Mouse (Mus musculus) brown adipose tissue, adult 24 weeks (tissue): ENCODE results near the gene Uvssa. TPM values are rescaled to one million over a fixed set of nuclear protein-coding genes. Genes with fewer than 3 reads are reported as not detected.
"Not testable (repeated sequence)": the region's sequence is repeated elsewhere in the genome, so short reads cannot be mapped to it uniquely, and the experiment has no call there.

Source experiments
- H3K27ac ChIP-seq: fragments of 200-500 bp; replicated peaks from 2 replicates; pipeline ENCODE4 v1.5.1; 2012; ENCODE audit warnings: low read depth, mild to moderate bottlenecking, low read length
- H3K4me1 ChIP-seq: fragments of 200-500 bp; 2 replicates; pipeline ENCODE4 v1.6.1; 2012; ENCODE audit warnings: low read length, mixed read lengths; ENCODE audit not compliant: control insufficient read depth, insufficient read depth, insufficient read length
- H3K4me3 ChIP-seq: fragments of 200-500 bp; 2 replicates; pipeline ENCODE4 v1.5.1; 2012; ENCODE audit warnings: low read depth, mild to moderate bottlenecking, low read length, moderate library complexity; ENCODE audit not compliant: insufficient read depth
- polyA plus RNA-seq: library from polyadenylated mRNA; stranded (reverse); fragments of >200 nt; gene quantifications from 2 replicates; pipeline ENCODE4 v1.2.4, GENCODE M21; 2012; ENCODE audit not compliant: missing spikeins, insufficient read depth, insufficient read length

Uvssa gene
- 3.6 and 3.9 TPM in 2 replicates for polyA plus RNA-seq

GRCm38 (mm10) chr5:33378302-33378854 is at the start of gene Uvssa:
TSS of gene Uvssa (plus strand) at chr5:33378549.
- Histone ChIP-seq H3K4me1 (peaks cover 4% of the 10 kb centered on the region), H3K4me3 (peak within 1 kb of the TSS; percentile 70), H3K27ac (peak within 1 kb of the TSS; percentile 83)

DNA sequence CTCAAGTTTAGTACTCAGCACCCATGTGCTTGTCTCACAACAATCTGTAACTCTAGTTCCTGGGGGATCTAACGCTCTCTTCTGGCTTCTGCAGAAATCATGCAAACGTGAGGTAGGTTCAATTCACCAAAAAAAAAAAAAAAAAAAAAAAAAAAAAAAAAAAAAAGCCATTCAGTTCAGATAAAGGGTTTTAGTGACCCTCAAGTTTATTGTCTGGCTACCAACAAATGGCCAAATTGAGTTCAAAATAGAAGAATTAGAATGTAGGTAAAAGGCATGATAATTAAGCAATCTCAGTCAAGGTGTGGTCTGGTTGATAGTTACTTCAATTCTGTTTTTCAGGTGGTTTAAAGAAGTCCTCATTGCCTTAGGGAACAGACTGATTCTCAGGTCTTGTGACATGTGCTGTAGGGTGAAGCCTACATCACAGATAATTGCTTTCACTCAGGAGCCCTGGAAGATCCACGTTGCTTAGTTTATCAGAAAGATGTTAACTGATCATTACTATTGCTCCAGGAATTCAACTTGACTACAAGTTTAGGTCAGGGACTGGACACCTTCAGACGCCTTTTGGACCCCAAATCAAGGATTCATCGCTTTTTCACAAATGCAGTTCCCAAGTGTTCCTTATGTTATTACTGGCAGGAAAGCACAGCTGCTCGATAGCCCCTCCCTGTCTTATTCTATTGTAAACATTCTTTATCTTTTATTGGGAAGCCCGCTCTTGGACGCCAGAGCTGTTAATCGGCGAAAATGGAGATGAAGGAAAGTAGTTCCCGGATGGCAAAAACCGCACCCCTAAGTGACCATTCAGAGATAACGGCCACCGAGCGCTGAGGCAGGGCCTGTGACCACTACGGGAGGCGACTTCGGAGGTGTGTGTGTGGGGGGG is 43.7 kb upstream of the Uvssa start:
- Histone ChIP-seq H3K27ac (peak overlapping the region; percentile 80), H3K4me3 (peak overlapping the region; percentile 94), H3K4me1 (peaks cover 4% of the 10 kb centered on the region; the same call in 1 of the 2 replicates)

- peak within 1 kb of the TSS; percentile 80 for H3K27ac ChIP-seq
- H3K4me1 ChIP-seq = peaks cover 6% of the 10 kb centered on the region; the same call in 1 of the 2 replicates
- peak within 1 kb of the TSS; percentile 94 for H3K4me3 ChIP-seq
These were observed 42.9 kb upstream of the Uvssa start, which contains the start of gene Maea for GRCm38 (mm10) chr5:33335273-33335976. TSS of gene Maea (plus strand) at chr5:33335509.

GRCm38 (mm10) chr5:33335977-33336360 is 42.4 kb upstream of the Uvssa start:
- Histone ChIP-seq H3K4me1 (peaks cover 9% of the 10 kb centered on the region; the same call in 1 of the 2 replicates), H3K27ac (peak overlapping the region; percentile 63), H3K4me3 (peak overlapping the region; percentile 77)

DNA sequence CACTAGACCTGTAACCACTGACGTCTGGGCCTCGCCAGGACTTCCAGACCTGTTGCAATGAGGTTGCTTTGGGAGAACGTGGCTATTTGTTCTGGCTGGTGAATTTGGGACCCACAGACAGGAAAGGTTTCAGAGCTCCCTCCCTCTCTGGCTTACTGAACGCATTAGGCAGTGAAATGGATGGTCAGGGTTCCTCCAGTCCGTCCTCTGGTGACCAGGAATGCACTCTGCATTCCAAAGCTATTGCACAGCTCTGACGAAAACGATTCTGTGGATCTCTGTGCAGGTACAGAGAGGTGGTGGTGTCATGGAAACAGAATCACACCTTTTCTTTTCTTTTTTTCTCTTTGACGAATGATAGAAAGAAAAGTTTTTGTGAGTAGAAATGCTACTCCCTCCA is 41.1 kb upstream of the Uvssa start:
- H3K4me3 ChIP-seq = no peak overlapping the region
- H3K27ac ChIP-seq = no peak overlapping the region
- peaks cover 11% of the 10 kb centered on the region; the same call in 1 of the 2 replicates for H3K4me1 ChIP-seq

DNA sequence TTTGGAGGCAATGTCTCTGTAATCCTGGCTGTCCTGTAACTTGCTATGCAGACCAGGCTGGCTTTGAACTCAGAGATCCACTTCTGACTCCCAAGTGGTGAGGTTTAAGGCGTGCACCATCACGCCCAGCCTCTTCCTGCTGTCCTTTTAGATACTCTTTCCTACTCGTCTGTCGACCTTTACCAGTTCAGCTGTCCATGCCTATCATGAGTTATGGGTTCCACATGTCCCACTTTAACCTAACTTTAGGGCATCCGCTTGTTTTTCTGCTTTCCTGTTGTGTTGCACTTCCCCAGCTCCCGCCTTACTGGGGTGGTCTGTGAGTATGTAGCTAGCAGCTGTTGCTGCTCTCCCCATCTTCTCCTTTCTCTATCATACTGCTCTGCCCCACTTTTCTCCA is 37.2 kb upstream of the Uvssa start:
- Histone ChIP-seq H3K4me3 (no peak overlapping the region), H3K4me1 (peaks cover 13% of the 10 kb centered on the region), H3K27ac (no peak overlapping the region)

GRCm38 (mm10) chr5:33342248-33342647 is 36.1 kb upstream of the Uvssa start:
- H3K4me1 ChIP-seq, H3K4me3 ChIP-seq, H3K27ac ChIP-seq: not testable (repeated sequence)

- peaks cover 12% of the 10 kb centered on the region for H3K4me1 ChIP-seq
- no peak overlapping the region for H3K27ac ChIP-seq
- H3K4me3 ChIP-seq = no peak overlapping the region
These were observed 35.5 kb upstream of the Uvssa start for GRCm38 (mm10) chr5:33342821-33343220.

DNA sequence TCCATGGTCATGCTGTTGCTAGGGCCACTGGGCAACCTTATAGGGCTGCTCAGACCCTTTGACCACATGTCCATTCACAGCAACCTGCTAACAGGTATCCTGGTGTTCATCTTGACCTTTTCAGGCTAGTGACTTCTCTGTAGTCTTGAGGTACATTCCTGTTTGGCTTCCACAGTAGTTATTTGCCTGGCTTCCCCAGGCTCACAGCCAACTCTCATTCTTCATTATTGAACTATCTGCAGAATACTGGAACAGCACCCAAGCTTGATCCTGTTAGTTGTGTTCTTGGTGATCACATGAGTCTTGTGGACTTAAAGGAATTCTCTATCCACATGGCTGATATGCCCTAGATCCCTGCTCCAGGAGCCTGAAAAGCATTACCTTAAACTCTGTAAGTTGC is 34.8 kb upstream of the Uvssa start:
- Histone ChIP-seq H3K27ac (no peak overlapping the region), H3K4me1 (peaks cover 12% of the 10 kb centered on the region), H3K4me3 (no peak overlapping the region)

- Histone ChIP-seq H3K27ac (no peak overlapping the region), H3K4me1 (peaks cover 12% of the 10 kb centered on the region)
These were observed 34.3 kb upstream of the Uvssa start for GRCm38 (mm10) chr5:33344070-33344469.

DNA sequence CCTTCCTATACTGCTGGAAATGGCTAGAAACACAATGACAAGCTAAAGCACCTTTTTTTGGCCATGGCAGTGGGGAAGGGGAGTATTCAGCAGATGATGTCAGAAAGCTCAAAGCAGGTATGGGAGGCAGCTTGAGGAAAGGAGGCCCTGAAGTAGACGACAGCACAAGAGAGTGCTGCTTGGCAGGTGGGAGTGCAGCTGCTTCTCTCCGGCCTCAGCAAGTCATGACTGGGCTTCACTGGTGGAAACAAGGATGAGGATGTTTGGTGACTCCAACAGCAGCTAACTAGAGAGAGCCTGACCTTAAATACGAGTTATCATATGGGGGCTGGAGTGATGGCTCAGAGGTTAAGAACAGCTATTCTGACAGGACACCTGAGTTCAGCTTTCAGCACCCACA is 30.7 kb upstream of the Uvssa start:
- H3K4me3 ChIP-seq = no peak overlapping the region
- peaks cover 5% of the 10 kb centered on the region for H3K4me1 ChIP-seq
- H3K27ac ChIP-seq = no peak overlapping the region

More at GRCm38 (mm10) chr5:33344070-33344469, 34.3 kb upstream of the Uvssa start:
- H3K4me3 ChIP-seq = no peak overlapping the region

- Histone ChIP-seq H3K4me3 (no peak overlapping the region), H3K27ac (no peak overlapping the region), H3K4me1 (peaks cover 11% of the 10 kb centered on the region)
These were observed 29.1 kb upstream of the Uvssa start for GRCm38 (mm10) chr5:33349205-33349604.

DNA sequence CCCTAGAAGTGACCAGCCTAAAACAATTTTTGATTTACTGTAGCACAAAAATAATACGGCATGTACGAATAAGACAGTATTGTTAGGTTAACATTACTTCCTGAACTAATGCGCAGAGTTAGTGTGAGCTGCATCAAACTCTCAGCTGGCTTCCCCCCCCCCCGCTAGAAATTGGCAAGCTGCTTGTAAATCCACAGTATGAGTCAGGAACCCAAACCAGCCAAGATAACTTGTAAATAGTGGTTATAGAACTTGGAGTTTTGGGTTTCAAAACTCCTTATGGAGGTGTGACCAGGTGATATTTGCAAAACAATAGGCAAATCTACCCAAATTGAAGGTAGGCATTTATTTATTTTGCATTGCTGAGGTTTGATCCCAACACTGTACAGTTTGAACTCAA is 28.6 kb upstream of the Uvssa start:
- H3K4me3 ChIP-seq = no peak overlapping the region
- H3K27ac ChIP-seq = no peak overlapping the region
- H3K4me1 ChIP-seq = peaks cover 10% of the 10 kb centered on the region

DNA sequence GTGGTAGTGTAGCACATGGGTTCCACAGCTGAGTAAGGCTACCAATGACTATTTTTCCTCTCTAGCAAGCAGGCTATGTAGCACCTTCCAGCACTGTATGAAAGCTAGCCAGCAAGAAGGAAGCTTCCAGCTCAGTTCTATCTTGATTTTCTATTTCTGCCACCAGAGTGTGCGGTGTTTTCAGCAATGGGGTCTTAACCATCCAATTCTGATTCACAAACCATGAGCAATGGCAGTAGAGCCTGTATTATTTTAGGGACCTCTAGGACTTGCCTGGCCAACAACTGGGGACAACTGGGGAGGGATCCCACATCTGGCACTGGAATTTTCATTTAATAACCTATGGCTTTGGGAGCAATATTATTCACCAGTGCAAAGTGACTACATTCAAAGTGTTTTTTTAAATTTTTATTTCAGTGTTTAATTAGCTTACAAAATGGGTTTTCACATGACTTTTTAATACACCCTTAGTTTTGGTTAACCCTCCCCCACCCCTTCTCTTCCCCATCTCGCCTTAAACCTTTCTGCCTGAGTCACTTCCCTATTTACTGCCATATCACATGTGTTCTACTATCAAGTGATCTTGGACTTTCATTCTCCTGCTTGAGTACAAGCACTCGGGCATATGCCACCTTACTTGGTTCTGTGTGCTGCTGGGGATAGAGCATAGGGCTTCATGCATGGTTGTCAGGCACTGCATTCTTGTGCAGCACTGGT is 26.6 kb upstream of the Uvssa start:
- H3K4me3 ChIP-seq = no peak overlapping the region
- H3K4me1 ChIP-seq = peaks cover 8% of the 10 kb centered on the region; the same call in 1 of the 2 replicates
- no peak overlapping the region for H3K27ac ChIP-seq

DNA sequence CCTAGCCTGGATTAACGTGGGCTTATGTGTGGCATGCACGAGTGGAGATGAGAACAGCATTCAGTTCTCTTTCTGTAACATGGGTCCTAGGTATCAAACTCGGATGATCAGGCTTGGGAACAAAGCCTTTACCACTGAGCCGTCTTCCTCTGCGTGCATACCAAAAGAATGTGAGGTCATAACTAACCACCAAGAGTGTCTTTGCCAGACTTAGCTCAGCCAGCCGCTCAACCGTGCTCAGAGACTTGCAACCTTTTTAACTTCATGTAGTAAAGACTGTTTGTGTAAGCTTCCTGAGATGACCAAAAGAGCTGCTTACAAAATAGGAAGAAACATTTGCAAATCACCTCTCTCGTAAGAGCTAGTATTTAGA is 26.1 kb upstream of the Uvssa start:
- Histone ChIP-seq H3K4me1 (peaks cover 8% of the 10 kb centered on the region; the same call in 1 of the 2 replicates), H3K4me3 (no peak overlapping the region), H3K27ac (no peak overlapping the region)
